Mouse (Mus musculus) hindlimb bud, embryonic 11.5 days (tissue): ENCODE results near the gene Pex26.

Source experiments
- DNase-seq: peaks from one replicate; pipeline ENCODE4 v3.0.0-alpha.2; 2012; ENCODE audit warnings: low read depth, low spot score; ENCODE audit errors: extremely low spot score

The Pex26 gene

GRCm38 (mm10) chr6:121162616-121163015, 20.9 kb upstream of the Pex26 start:
- no peak for DNase-seq

GRCm38 (mm10) chr6:121166098-121166552, 17.3 kb upstream of the Pex26 start:
- no peak for DNase-seq

- DNase-seq = no peak
Observed at GRCm38 (mm10) chr6:121167381-121167975, 16.0 kb upstream of the Pex26 start.

GRCm38 (mm10) chr6:121171102-121171501, 12.4 kb upstream of the Pex26 start:
- DNase-seq = no peak

GRCm38 (mm10) chr6:121173471-121173870, 10.0 kb upstream of the Pex26 start:
- no peak for DNase-seq

GRCm38 (mm10) chr6:121174761-121175160, 8.7 kb upstream of the Pex26 start:
- no peak for DNase-seq

GRCm38 (mm10) chr6:121176011-121176730, 7.3 kb upstream of the Pex26 start:
- no peak for DNase-seq

GRCm38 (mm10) chr6:121176731-121177098, 6.8 kb upstream of the Pex26 start:
- DNase-seq = no peak

GRCm38 (mm10) chr6:121177118-121177708, 6.3 kb upstream of the Pex26 start:
- no peak for DNase-seq

- peak; percentile 79 for DNase-seq
Observed at GRCm38 (mm10) chr6:121178700-121179358, 4.6 kb upstream of the Pex26 start.

GRCm38 (mm10) chr6:121179846-121180245, 3.6 kb upstream of the Pex26 start:
- no peak for DNase-seq

- no peak for DNase-seq
Observed at GRCm38 (mm10) chr6:121184198-121185140, 1.0 kb downstream of the Pex26 start.

- no peak for DNase-seq
Observed at GRCm38 (mm10) chr6:121185232-121185631, 1.8 kb downstream of the Pex26 start.

GRCm38 (mm10) chr6:121191261-121192009, 8.0 kb downstream of the Pex26 start:
- no peak for DNase-seq

GRCm38 (mm10) chr6:121194061-121194955, 10.8 kb downstream of the Pex26 start:
- no peak for DNase-seq

- no peak for DNase-seq
Observed at GRCm38 (mm10) chr6:121194956-121195731, 11.7 kb downstream of the Pex26 start.

GRCm38 (mm10) chr6:121197807-121198365, 14.4 kb downstream of the Pex26 start:
- peak; percentile 58 for DNase-seq

GRCm38 (mm10) chr6:121200458-121200857, 17.0 kb downstream of the Pex26 start:
- no peak for DNase-seq
